Mouse (Mus musculus) CH12F3 (cell line): Measurements from ENCODE around the gene Pcgf1.

Experiments used
- in situ Hi-C: fragments of 300-500 bp; cut with MboI; formaldehyde crosslinking; loops from 2 replicates; pipeline ENCODE4 v1.14.3; 2020; ENCODE audit warnings: low sequenced_read_pairs

Pcgf1 gene

DNA sequence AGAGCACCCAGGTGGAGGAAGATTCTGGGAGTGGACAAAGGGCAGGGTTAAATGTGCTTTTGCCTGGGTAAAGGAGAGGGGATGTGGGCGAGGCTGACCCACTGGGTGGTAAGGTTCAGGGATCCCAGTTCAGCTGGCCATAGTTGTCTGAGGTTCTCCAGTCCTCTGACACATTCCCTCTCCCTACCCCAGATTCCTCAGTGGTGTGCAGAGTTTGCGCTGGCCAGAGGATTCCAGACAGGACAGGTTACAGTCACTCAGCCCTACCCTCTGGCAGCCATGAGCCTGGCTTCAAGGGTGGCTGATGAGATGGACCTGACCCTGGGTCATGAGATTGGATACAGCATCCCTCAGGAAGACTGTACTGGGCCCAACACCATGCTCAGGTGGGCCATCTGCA, 18.9 kb upstream of the Pcgf1 start:
- in situ Hi-C loops, result loop anchor here (10.0 kb wide), 1 partner anchor 54 kb away; no protein-coding TSS in a partner anchor

GRCm38 (mm10) chr6:83065995-83066394, 11.7 kb upstream of the Pcgf1 start:
- in situ Hi-C loops, result no loop called here

- in situ Hi-C loops, result no loop called here
Measured at GRCm38 (mm10) chr6:83066441-83066840, 11.2 kb upstream of the Pcgf1 start.

DNA sequence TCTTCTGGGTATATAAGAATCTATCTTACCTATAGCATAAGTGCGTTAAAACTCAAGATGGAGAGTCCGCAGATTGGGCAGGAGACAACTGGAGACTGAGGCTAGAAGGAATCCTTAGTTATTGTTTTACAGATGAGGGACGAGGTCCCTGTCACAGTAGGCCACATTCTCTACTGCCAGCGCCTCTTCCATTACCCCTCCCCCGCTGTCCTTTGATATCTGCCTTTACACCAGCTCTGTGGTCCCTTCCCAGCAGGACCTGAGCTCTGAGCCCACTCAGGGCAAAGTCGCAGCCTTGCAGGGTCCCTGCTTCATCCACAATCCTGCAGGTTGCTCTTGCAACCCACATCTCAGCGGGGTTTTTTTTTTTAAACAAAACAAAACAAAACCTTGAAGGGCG, 9.4 kb upstream of the Pcgf1 start:
- in situ Hi-C loops, result no loop called here

DNA sequence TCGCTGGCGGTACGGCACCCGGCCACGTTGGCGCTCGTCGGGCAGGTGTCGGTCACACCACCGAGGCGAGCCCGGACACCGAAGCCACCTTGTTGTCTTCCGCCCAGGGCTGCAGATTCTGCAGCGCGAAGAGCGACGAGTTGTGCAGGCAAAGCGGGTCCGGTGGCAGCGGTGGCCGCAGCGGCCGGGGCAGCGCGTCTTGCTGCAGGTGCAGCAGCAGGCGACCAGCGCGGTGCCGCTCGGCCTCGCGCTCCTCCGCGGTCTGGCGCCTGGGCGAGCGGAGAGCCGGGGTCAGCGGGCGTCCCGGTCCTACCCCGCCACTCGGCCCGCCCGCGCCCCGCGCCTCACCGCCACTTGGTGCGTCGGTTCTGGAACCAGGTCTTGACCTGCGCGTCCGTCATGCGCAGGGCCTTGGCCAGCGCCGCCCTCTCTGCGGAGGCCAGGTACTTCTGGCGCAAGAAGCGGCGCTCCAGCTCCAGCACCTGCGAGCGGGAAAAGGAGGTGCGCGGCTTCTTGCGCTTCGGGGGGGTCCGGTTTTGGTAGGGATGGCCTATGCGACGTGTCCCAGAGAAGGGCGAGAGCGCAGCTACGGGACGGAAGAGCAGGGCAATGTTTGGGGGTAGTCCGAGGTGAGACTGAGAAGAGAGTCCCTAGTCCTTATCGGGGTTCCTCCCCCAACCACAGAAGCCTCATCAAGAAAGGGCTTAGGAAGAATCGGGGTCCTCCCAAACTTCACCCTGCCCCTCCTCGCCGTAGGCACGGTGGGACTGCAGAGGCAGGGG, 8.8 kb upstream of the Pcgf1 start:
- in situ Hi-C loops, result no loop called here

- in situ Hi-C loops, result no loop called here
Measured at GRCm38 (mm10) chr6:83069488-83070246, 8.0 kb upstream of the Pcgf1 start.

DNA sequence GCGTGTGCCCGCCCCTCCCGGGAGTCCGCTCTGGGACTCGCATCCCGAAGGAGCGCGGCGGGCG, 7.6 kb upstream of the Pcgf1 start, which contains the start of gene Tlx2:
Tlx2 (minus strand) TSS at position 47 of the 64 bp plus-strand sequence.
- in situ Hi-C loops, result no loop called here

DNA sequence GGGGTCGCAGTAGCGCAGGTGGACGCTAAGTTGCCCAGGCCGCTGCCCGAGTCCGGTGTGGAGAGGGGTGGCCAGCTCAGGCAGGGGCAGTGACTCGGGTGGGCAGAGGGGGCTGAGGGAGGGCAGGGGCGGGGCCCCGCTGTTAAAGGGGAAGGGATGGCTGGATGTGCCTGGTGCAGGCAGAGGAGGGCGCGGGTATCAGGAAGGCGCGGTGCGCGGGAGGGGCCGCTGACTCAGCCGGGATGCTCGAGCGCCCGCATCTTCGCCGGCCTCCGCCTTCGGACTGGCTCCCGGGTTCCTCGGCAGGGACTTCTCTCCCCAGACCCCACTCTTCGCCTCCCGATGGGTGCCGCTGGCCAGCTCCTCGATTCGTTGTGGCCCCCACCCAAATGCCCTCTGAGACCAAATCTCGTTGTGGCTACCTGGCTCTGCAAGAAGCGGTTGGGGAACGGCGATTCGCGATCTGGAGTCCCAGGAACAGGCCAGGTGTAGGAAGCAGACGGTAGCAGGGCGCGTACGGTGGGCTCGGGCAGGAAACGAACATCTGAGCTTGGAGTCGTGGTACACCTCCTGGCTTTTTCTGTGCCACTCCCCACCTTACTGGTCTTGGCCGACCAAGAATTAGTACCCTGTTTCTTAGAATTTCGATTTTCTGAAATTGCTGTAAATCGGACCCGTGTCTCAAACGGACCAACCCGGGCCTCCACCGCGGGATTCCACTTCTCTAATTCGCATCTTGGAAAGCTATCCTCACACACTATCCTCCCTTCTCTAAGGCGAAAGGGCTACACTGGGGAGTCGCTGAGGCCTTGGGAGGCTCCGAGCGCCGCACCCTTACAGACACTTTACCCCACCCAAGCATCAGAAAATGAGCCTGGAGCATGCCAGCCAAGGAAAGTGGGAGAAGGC, 7.1 kb upstream of the Pcgf1 start:
- in situ Hi-C loops, result no loop called here

DNA sequence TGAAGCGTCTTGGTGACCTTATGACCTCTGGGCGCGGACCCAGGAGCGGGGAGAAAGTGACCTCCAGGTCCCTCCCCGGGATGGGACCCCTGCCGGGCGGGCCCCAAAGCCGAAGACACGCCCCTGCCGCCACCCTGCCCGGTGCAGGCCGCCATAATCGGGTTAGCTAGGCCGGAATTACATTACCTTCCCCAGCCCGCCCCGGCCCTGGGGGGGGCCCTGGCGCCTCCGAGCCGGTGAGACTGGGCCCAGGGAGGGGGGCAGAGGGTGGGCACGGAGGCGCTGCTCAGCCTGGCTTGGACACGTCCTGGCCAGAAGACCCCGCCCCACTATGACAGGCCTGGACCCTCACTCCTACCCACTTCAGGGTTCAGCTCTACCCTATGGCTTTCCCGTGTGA, 6.4 kb upstream of the Pcgf1 start:
- in situ Hi-C loops, result no loop called here

GRCm38 (mm10) chr6:83074979-83075378, 2.7 kb upstream of the Pcgf1 start:
- in situ Hi-C loops, result no loop called here

DNA sequence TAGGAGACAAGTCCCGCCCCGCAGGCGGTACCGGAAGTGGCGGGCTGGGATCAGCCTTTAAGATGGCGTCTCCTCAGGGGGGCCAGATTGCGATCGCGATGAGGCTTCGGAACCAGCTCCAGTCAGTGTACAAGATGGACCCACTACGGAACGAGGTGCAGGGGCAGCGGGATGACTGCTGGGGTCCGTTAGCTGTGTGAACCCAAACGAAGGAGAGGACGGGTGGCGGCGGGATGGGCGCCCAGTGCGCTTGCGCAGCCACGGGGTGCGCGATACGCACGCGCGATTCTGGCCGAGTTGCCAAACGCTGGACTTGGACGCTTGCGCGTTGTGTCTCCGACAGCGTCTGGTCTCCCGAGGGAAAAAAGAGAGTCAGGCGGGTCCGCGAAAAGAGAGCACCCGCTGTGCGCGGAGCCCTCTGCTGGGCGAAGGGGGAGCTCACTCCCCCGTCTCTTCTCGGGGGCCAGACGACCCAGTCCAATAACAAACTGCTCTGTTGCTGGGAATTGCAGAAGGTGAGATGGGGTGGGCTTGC, 722 bp downstream of the Pcgf1 start:
- in situ Hi-C loops, result no loop called here

- in situ Hi-C loops, result no loop called here
Measured at GRCm38 (mm10) chr6:83080210-83080609, 2.5 kb downstream of the Pcgf1 start.

DNA sequence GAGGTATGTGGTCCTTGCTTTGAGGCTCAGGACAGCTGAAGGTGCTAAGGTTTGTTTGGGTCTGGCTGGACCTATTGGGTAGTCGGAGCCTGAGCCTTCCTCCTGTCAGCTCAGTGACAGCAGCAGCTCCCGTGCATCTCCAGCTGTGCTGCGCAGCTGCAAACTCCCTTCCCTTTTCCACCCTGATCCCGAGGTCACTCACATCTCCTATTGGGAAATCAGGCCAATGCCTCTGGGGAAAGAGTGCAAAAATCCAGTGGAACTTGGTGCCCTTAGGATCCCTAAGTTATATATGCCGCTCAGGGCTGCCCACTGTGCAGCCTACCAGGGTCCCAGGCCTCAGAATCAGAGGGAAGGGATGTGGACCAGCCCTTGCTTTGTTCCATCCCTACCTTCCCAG, 5.8 kb downstream of the Pcgf1 start:
- in situ Hi-C loops, result no loop called here

- in situ Hi-C loops, result no loop called here
Measured at GRCm38 (mm10) chr6:83084477-83084876, 6.8 kb downstream of the Pcgf1 start.

DNA sequence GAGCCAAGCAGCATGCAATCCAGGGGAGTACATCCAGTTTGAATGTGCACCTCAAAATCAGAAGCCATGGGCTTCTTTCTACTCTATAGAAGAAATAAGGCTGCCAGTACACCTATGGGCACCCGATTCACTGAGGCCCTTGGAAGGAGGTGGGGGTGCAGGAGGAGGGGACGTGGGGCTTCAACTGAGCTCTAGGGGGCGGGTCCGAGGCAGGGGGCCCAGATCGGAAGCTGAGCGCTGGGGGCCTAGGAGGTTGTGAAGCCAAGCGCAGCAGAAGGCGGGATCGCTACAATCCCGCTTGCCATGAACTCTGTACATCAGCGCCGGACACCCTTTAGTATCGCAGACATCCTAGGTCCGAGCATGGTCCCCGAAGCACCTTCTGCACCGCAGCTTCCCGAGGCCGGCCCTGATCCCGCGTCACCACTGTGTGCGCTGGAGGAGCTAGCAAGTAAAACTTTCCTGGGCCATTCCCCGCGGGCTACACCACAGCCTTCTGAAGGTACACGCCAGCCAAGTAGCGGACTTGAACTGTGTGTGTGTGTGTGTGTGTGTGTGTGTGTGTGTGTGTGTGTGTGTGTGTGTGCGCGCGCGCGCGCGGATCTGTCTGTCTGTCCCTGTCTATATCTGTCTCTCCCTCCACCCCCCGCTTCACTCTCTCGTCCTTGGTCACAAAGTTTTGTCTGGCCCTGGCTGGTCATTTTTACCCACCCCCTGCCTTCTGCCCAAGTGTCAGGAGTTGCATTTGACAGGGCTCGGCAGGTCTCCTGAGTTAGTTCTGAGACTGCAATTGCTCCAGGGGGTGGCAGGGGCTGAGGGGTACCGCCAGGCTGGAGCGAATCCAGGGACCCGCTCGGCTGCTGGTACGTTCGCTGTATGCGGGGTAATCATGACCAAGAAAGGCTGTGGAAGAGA, 8.7 kb downstream of the Pcgf1 start, which contains the start of gene Lbx2:
Lbx2 (plus strand) TSS at position 247 of the 915 bp plus-strand sequence.
- in situ Hi-C loops, result no loop called here

DNA sequence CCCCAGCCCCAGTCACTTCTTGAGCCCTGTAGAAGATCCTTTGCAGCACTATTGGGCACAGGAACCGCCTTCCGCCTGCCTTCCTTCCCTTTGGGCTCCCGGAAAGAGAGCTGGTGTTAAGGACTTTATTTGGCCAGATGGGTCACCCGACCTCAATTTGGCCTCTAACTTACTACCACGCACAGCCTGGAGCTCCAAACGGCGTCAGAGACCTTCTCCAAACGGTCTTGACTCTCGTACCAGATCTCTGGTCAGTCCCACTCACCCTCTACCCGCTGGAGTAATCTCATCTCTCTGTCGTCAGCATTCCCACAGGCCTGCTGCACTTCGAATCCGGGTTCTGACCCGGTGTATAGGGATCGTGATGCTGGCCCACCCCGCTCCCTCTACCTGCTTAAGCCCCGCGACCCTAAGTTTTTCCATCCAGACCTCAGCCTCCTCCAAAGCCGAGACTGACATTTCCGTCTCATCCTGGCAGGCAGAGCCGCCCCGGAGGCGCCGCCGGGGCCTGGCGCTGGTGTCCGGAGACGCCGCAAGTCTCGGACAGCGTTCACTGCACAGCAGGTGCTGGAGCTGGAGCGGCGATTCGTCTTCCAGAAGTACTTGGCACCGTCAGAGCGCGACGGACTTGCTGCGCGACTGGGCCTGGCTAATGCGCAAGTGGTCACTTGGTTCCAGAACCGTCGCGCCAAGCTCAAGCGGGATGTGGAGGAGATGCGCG, 9.7 kb downstream of the Pcgf1 start:
- in situ Hi-C loops, result no loop called here

DNA sequence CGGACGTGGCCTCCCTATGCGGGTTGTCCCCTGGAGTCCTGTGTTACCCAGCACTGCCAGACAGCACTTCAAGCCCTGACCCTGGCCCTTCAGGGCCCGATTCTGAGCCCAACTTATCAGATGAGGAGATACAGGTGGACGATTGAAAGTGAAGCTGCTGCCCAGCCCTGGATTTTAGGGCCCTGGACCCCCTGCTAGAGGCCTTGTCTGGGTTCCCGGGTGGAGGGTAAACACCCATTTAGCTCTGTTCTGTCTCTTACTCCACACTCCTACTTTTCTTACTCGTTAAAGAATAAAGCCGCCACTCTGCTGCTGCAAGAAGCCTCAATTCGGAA, 10.2 kb downstream of the Pcgf1 start:
- in situ Hi-C loops, result no loop called here

GRCm38 (mm10) chr6:83092416-83093127, 14.9 kb downstream of the Pcgf1 start:
- in situ Hi-C loops, result no loop called here

- in situ Hi-C loops, result no loop called here
Measured at GRCm38 (mm10) chr6:83095968-83096367, 18.3 kb downstream of the Pcgf1 start.
